Mouse (Mus musculus): Measurements from ENCODE around the gene Sgcb. TPM values are rescaled to one million over a fixed set of nuclear protein-coding genes. Genes with fewer than 3 reads are reported as not detected.
"Not testable (repeated sequence)": the region's sequence is repeated elsewhere in the genome, so short reads cannot be mapped to it uniquely, and the experiment has no call there.

Sgcb gene
- total RNA-seq, 2 experiments from 2014 or later = 75.1 TPM

DNA sequence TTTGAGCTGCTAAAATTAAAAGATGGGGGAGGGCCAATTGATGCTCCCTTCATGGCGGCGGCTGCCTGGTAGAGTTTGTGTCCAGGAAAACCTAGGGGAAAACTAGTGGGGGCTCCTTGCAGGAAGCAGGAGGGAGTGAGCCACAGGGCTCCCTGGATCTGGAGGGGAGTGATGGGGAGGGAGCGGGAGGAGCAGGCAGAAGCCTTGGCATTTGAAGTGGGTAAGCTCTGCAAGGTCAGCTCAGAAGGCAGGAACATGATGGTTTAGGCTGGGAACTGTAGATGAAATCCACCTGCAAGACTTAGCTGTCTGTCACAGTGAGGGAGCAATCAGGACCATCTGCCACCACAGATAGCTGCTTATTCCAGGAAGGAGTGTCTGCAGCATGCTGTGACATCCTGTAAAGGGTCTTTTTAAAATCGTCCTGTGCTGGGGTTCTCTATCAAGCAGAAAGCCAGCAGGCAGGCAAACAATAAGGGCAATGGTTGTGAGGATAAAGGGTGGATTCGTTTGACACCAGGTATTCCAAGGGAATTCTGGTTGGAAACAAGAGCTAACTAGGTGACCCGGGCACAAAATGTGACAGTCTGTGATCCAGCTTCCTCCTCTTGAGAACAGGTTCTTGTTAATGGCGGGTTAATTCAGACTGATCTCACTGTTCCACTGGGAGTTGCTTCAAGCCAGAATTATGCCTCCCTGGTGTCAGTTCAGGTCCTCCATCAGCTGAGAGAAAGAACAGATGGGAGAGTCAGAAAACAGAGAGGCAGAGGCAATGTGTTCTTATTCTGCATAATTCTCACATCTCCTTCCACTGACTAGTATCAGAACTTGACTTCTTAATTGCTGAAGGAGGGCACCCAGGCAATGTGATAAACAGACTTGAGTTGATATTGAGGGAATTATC, 62.1 kb downstream of the Sgcb start:
- intact Hi-C loops (cut with DNase I) = no loop called here
- no peak for DNase-seq

DNA sequence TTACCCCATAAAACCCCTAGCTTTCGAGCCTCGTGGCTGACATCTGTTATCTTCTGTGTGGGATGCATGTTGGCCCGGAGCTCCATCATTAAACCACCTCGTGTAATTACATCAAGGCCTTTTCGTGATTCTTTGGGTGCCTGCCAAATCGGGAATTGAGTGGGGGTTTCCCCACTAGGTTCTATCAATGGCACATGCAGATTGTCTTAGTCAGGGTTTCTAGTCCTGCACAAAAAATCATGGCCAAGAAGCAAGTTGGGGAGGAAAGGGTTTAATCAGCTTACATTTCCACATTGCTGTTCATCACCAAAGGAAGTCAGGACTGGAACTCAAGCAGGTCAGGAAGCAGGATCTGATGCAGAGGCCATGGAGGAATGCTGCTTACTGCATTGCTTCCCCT, 63.6 kb downstream of the Sgcb start:
- DNase-seq; intact Hi-C loops (cut with DNase I): not testable (repeated sequence)

Other genes with a start within 250 kb of the Sgcb start
- gene Cwh43, start 241.7 kb downstream of the Sgcb start, total RNA-seq (2021) = not detected
- gene Dcun1d4, start 166.8 kb downstream of the Sgcb start, total RNA-seq (2021) = 10 to 100 TPM; 16.6 to 19.7 TPM
- not detected for gene Lrrc66, start 15.3 kb downstream of the Sgcb start, total RNA-seq (2021)
- gene Spata18, start 3.6 kb upstream of the Sgcb start, total RNA-seq (2021) = 1 to 10 TPM; 1.8 TPM

Measured in heart, postnatal 10 days (tissue).